Mouse (Mus musculus): ENCODE data around the gene Mical3.

Gene Mical3

GRCm38 (mm10) chr6:121109181-121109981 lies 21.4 kb downstream of the Mical3 start:
- no peak for DNase-seq (ENCODE audit: low spot score in 2 of 2)

GRCm38 (mm10) chr6:121108075-121108474 lies 22.7 kb downstream of the Mical3 start:
- DNase-seq (ENCODE audit: low spot score in 2 of 2), result no peak

DNA sequence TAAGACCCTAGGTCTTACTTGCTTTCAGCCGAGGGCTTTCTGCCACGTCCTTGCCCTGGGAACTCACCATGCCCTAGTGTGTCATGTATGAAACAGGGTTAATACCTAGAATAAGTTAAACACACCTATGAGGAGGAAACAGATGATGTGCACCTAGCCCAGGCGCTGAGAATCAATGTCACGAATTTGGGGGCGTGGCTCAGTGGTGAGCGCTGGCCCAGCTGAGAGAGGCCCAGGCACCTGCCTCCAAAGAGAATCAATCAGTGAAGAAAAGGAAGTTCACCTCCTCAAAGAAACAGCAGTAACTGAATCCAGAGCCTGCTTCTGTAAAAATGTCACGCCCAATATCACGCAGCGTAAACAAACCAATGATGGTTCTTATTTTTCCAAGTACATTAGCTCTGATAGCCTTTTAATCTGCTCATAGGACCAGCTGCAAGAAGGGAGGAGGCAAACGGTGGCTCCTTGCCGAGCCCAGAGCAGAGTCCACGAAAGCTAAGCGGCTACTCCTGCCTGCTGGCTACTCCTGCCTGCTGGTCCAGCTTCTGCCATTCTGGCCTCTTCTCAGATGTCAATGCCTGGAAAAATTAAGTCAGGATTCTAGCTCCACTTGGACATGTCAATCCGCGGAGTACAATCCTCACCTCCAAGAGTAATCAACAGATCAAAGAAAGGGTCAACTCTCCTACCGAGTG lies 23.9 kb downstream of the Mical3 start:
- DNase-seq (ENCODE audit: low spot score in 2 of 2), result no peak

DNA sequence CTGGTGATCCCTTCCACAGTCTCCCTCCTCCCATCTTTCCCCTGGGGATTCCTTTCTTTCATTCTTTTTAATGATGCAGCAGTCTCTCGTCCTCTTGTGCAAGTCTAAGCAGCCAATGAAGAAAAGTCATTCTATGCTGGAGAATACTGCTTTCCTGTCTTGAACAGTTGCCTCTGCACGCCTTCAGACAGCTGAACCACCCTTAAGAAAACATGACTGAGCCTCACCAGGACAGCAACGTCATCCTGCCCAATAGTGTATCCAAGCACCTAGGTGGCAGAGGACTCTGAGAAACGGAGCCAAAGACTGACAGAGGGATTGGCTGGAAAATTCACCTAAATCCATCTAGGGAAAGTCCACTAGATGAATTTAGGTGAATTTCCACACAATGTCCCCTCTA lies 25.1 kb downstream of the Mical3 start:
- DNase-seq (ENCODE audit: low spot score in 2 of 2), result no peak

DNA sequence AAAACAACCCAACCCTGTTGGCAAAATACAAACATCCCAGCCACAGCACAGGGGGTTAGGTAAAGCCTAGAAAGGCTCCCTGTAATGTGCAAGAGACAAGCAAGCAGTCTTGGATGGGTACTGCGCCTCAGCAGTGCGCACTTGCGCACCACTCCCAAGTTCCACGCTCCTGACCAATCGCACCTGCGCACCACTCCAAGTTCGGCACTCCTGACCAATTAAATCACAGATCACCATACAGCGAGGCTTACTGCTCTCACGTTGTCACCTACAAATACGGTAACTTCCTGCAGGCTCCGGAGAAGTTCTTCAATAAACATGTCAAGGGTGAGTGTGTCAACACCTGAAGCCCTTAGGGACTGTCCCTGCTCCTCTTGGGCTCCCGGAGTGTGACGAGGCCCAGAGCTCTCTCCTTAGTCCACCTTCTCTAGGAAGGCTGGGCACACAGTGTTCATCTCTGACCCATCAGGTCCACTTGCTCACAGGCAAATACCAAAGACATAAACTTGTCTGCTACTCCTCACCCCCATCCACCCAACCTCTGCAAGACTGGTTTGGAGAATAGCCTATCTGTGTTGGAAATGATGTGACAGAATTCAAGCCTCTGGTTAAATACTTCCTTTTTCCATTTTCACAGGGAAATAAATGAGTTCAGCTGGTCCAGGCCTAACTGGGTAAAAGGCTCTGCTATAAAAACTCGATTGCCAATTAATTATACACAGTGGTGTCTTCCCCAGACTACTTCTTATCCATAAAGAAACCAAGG lies 27.2 kb downstream of the Mical3 start:
- no peak for DNase-seq (ENCODE audit: low spot score in 2 of 2)

GRCm38 (mm10) chr6:121102941-121103340 lies 27.9 kb downstream of the Mical3 start:
- no peak for DNase-seq (ENCODE audit: low spot score in 2 of 2)

- DNase-seq (ENCODE audit: low spot score in 2 of 2), result no peak
Observed at GRCm38 (mm10) chr6:121102084-121102483, 28.7 kb downstream of the Mical3 start.

DNA sequence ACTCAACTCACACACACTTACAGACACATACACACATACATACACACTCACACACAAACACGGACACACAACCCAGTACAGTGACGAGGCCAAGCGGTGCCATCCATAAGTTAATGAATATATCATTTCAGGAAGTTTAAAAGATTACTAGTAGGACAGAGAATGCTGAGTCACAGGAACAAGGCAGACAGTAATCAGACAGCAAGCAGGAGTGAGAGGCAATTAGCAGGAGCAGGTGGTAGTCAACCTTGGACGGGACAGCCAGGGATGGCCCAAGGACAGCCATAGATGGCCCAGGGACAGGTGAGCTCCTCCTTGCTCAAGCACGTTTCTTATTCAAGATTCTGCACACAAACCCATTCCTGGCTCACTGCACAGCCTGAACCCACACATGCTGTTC lies 29.6 kb downstream of the Mical3 start:
- no peak for DNase-seq (ENCODE audit: low spot score in 2 of 2)

- DNase-seq (ENCODE audit: low spot score in 2 of 2), result no peak
Observed at GRCm38 (mm10) chr6:121099831-121100230, 31.0 kb downstream of the Mical3 start.

DNA sequence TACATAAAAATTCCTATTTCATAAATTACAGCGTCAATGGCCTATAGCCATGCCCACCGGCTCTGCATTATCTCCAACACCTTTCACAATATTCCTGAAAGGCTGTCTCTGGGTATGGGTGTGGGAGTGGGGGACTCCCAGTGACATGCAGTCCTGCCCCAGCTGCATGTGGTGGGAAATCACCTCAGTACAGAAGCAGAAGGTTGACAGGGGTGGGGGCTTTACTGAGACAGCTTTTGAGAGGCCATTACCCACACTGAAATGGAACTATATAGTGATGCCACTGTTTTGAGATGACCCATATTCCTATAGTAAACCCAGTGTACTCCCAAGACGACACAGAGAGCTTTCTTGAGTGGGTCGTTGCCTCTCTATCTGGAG lies 31.6 kb downstream of the Mical3 start:
- no peak for DNase-seq (ENCODE audit: low spot score in 2 of 2)

- DNase-seq (ENCODE audit: low spot score in 2 of 2), result no peak
Observed at GRCm38 (mm10) chr6:121098511-121099227, 32.1 kb downstream of the Mical3 start.

DNA sequence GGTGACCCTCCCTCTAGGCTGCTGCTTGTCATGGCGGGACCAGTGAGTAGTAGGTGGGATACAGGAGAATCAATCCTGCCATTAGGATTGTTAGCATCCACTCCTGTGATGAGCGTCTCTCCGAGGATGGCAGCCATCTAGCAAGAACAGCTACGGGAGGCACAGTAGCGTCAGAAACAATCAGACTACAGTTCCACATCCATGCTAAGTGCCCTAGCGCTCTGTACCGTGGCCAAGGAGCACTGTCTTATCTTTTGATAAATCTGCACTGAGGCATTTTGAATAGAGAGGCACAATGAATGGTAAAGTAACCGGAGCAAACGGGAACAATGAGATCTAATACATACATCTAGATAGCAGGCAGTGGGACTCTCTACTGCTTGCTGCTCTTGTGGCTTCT lies 32.7 kb downstream of the Mical3 start:
- no peak for DNase-seq (ENCODE audit: low spot score in 2 of 2)

DNA sequence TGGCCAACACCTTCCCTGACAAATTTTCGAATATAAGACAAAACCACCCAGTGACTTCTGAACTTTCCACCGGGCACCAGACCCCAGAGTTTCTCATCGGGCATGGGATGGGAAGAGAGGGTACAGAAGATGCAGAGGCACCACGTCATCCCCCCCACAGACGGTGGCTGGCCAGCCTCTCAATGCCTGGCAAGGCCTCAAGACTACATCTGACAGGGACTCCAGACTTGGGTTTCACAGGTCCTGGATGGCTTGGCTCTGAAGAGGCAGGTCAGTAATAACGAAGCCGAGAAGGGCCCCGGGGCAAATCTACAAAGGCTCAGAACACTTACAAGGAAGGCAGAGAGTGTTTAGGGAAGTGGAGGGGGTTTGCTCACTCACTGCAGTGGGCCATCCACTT lies 33.9 kb downstream of the Mical3 start:
- DNase-seq (ENCODE audit: low spot score in 2 of 2), result no peak

GRCm38 (mm10) chr6:121096390-121096789 lies 34.4 kb downstream of the Mical3 start:
- no peak for DNase-seq (ENCODE audit: low spot score in 2 of 2)

- no peak for DNase-seq (ENCODE audit: low spot score in 2 of 2)
Observed at GRCm38 (mm10) chr6:121093662-121094408, 37.0 kb downstream of the Mical3 start.

- DNase-seq (ENCODE audit: low spot score in 2 of 2), result no peak
Observed at GRCm38 (mm10) chr6:121090786-121091185, 40.0 kb downstream of the Mical3 start.

GRCm38 (mm10) chr6:121087586-121088245 lies 43.1 kb downstream of the Mical3 start:
- no peak for DNase-seq (ENCODE audit: low spot score in 2 of 2)

GRCm38 (mm10) chr6:121087127-121087526 lies 43.7 kb downstream of the Mical3 start:
- no peak for DNase-seq (ENCODE audit: low spot score in 2 of 2)

DNA sequence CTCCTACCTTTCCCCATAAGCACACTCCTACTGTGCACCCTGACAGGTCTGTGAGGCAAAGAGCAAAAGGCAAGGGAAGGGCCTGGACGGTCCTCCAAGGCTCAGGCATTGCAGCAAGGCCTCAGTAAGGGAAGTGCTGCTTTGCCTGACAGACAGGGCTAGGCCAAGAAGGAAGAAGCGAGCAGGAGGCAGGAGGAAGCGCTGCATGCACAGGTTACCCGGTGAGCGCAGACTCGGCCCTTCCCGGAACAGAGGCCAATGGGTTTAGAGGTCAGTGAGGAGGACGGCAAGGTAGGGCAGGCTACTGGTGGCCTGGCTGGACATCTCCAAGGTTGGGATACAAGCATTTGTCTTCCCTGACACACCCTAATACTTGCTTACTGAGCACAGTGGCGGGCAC lies 44.6 kb downstream of the Mical3 start:
- no peak for DNase-seq (ENCODE audit: low spot score in 2 of 2)

GRCm38 (mm10) chr6:121084050-121084480 lies 46.7 kb downstream of the Mical3 start:
- no peak for DNase-seq (ENCODE audit: low spot score in 2 of 2)

DNA sequence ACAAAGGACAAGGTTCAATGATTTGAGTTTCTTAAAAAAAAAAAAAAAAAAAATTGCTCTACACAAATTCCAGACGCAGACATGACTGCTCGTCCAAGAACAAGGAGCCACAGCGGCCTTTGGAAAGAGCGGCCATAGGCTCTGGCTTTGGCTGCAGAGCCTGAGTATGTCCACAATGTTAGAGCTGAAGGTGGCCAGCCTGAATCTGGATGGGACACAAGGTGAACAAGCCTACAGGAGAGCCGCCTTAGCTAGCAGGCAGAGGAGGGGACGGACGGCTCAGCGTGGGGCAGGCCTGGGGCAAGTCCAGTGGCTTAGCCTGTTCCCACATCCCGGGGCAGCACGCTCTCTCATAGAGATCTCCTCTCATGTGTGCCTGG lies 48.7 kb downstream of the Mical3 start:
- DNase-seq (ENCODE audit: low spot score in 2 of 2), result no peak

Data from natural killer cell, adult 2 months (primary cell).